Mouse (Mus musculus): ENCODE results near the gene Fastk. TPM values are rescaled to one million over a fixed set of nuclear protein-coding genes. Genes with fewer than 3 reads are reported as not detected.
A peak's percentile ranks its signal among the peaks of the same experiment; 100 is the strongest.
"Not testable (repeated sequence)": the region's sequence is repeated elsewhere in the genome, so short reads cannot be mapped to it uniquely, and the experiment has no call there.

Fastk gene
- polyA plus RNA-seq, 1 experiment from 2014 or later: 49.3 TPM

- Histone ChIP-seq H3K27ac (replicated peaks) (no peak overlapping the region), H3K4me3 (replicated peaks) (no peak overlapping the region), H3K9me3 (replicated peaks) (no peaks in the 10 kb centered on the region), H3K9ac (no peak overlapping the region), H3K27me3 (no peaks in the 10 kb centered on the region), H3K4me1 (replicated peaks) (peaks cover 16% of the 10 kb centered on the region), H3K4me2 (no peak overlapping the region), H3K36me3 (replicated peaks) (peaks cover 16% of the 10 kb centered on the region)
- WGBS (ENCODE audit: insufficient replicate concordance): 82% methylated on average over 5 of the region's 5 CpGs
- no peak for ATAC-seq (ENCODE audit: insufficient read depth)
Measured at GRCm38 (mm10) chr5:24400911-24401605, 44.0 kb downstream of the Fastk start.

GRCm38 (mm10) chr5:24400362-24400761 is 44.7 kb downstream of the Fastk start:
- no peak for ATAC-seq (ENCODE audit: insufficient read depth)

GRCm38 (mm10) chr5:24399686-24400085 is 45.4 kb downstream of the Fastk start:
- Histone ChIP-seq H3K27ac (replicated peaks) (no peak overlapping the region), H3K4me1 (replicated peaks) (peaks cover 19% of the 10 kb centered on the region), H3K36me3 (replicated peaks) (peaks cover 16% of the 10 kb centered on the region), H3K4me2 (no peak overlapping the region), H3K4me3 (replicated peaks) (no peak overlapping the region), H3K9ac (no peak overlapping the region), H3K27me3 (no peaks in the 10 kb centered on the region), H3K9me3 (replicated peaks) (no peaks in the 10 kb centered on the region)
- 81% methylated on average over 10 of the region's 10 CpGs for WGBS (ENCODE audit: insufficient replicate concordance)
- ATAC-seq (ENCODE audit: insufficient read depth): no peak

More at GRCm38 (mm10) chr5:24400362-24400761, 44.7 kb downstream of the Fastk start:
- H3K27me3 ChIP-seq: no peaks in the 10 kb centered on the region
- H3K4me1 ChIP-seq (replicated peaks): peaks cover 18% of the 10 kb centered on the region
- H3K4me2 ChIP-seq: no peak overlapping the region
- peaks cover 16% of the 10 kb centered on the region for H3K36me3 ChIP-seq (replicated peaks)
- 73% methylated on average over 11 of the region's 11 CpGs for WGBS (ENCODE audit: insufficient replicate concordance)
- H3K4me3 ChIP-seq (replicated peaks): no peak overlapping the region
- no peak overlapping the region for H3K9ac ChIP-seq
- no peak overlapping the region for H3K27ac ChIP-seq (replicated peaks)
- no peaks in the 10 kb centered on the region for H3K9me3 ChIP-seq (replicated peaks)

GRCm38 (mm10) chr5:24396254-24396653 is 48.8 kb downstream of the Fastk start:
- not testable (repeated sequence) for ATAC-seq (ENCODE audit: insufficient read depth); H3K4me2 ChIP-seq; H3K27ac ChIP-seq (replicated peaks); H3K9me3 ChIP-seq (replicated peaks); H3K27me3 ChIP-seq; H3K9ac ChIP-seq; H3K36me3 ChIP-seq (replicated peaks); H3K4me3 ChIP-seq (replicated peaks)
- 74% methylated on average over 6 of the region's 6 CpGs for WGBS (ENCODE audit: insufficient replicate concordance)
- peaks cover 29% of the 10 kb centered on the region for H3K4me1 ChIP-seq (replicated peaks)

GRCm38 (mm10) chr5:24394165-24394894 is 50.8 kb downstream of the Fastk start:
- WGBS (ENCODE audit: insufficient replicate concordance): 1% methylated on average over 36 of the region's 36 CpGs

GRCm38 (mm10) chr5:24393392-24393997 is 51.6 kb downstream of the Fastk start, which contains the start of gene Abcb8:
Gene Abcb8 (plus strand): TSS chr5:24393663.
- no peak for ATAC-seq (ENCODE audit: insufficient read depth)
- Histone ChIP-seq H3K36me3 (replicated peaks) (no peaks in the 10 kb centered on the region), H3K9me3 (replicated peaks) (no peaks in the 10 kb centered on the region), H3K9ac (peak within 1 kb of the TSS; percentile 58), H3K4me1 (replicated peaks) (peaks cover 42% of the 10 kb centered on the region), H3K27ac (replicated peaks) (peak within 1 kb of the TSS; percentile 78), H3K27me3 (peaks cover 8% of the 10 kb centered on the region), H3K4me2 (peak within 1 kb of the TSS; percentile 77), H3K4me3 (replicated peaks) (peak within 1 kb of the TSS; percentile 71)
- WGBS (ENCODE audit: insufficient replicate concordance): 12% methylated on average over 7 of the region's 7 CpGs

More at GRCm38 (mm10) chr5:24394165-24394894, 50.8 kb downstream of the Fastk start:
- Histone ChIP-seq H3K4me3 (replicated peaks) (peak overlapping the region; percentile 71), H3K4me1 (replicated peaks) (peaks cover 36% of the 10 kb centered on the region), H3K9me3 (replicated peaks) (no peaks in the 10 kb centered on the region), H3K27ac (replicated peaks) (peak overlapping the region; percentile 78), H3K27me3 (peaks cover under 1% of the 10 kb centered on the region; the same call in 1 of the 2 replicates), H3K9ac (peak overlapping the region; percentile 58), H3K36me3 (replicated peaks) (no peaks in the 10 kb centered on the region), H3K4me2 (peak overlapping the region; percentile 77)
- peak; percentile 96 for ATAC-seq (ENCODE audit: insufficient read depth)

- Histone ChIP-seq H3K9ac (no peak overlapping the region), H3K4me1 (replicated peaks) (peaks cover 48% of the 10 kb centered on the region), H3K4me3 (replicated peaks) (no peak overlapping the region), H3K4me2 (no peak overlapping the region), H3K27me3 (peaks cover 16% of the 10 kb centered on the region), H3K27ac (replicated peaks) (no peak overlapping the region), H3K9me3 (replicated peaks) (no peaks in the 10 kb centered on the region), H3K36me3 (replicated peaks) (no peaks in the 10 kb centered on the region)
- 65% methylated on average over 7 of the region's 7 CpGs for WGBS (ENCODE audit: insufficient replicate concordance)
- no peak for ATAC-seq (ENCODE audit: insufficient read depth)
Measured at GRCm38 (mm10) chr5:24392724-24393123, 52.4 kb downstream of the Fastk start.

- Histone ChIP-seq H3K4me2 (no peak within 1 kb of the TSS), H3K27ac (replicated peaks) (no peak within 1 kb of the TSS), H3K27me3 (peaks cover 25% of the 10 kb centered on the region), H3K9me3 (replicated peaks) (no peaks in the 10 kb centered on the region), H3K9ac (no peak within 1 kb of the TSS), H3K36me3 (replicated peaks) (no peaks in the 10 kb centered on the region), H3K4me3 (replicated peaks) (no peak within 1 kb of the TSS), H3K4me1 (replicated peaks) (peaks cover 54% of the 10 kb centered on the region)
- WGBS (ENCODE audit: insufficient replicate concordance): 74% methylated on average over 7 of the region's 7 CpGs
- no peak for ATAC-seq (ENCODE audit: insufficient read depth)
Measured at GRCm38 (mm10) chr5:24391864-24392263, 53.2 kb downstream of the Fastk start, which contains the start of gene Atg9b. Gene Atg9b (minus strand): TSS chr5:24392143.

- WGBS (ENCODE audit: insufficient replicate concordance): 64% methylated on average over 4 of the region's 4 CpGs
- ATAC-seq (ENCODE audit: insufficient read depth): no peak
- Histone ChIP-seq H3K9me3 (replicated peaks) (no peaks in the 10 kb centered on the region), H3K27me3 (peaks cover 47% of the 10 kb centered on the region), H3K4me3 (replicated peaks) (no peak overlapping the region), H3K36me3 (replicated peaks) (no peaks in the 10 kb centered on the region), H3K4me2 (no peak overlapping the region), H3K27ac (replicated peaks) (no peak overlapping the region), H3K4me1 (replicated peaks) (peaks cover 45% of the 10 kb centered on the region), H3K9ac (no peak overlapping the region)
Measured at GRCm38 (mm10) chr5:24389658-24390020, 55.4 kb downstream of the Fastk start.

- H3K9me3 ChIP-seq (replicated peaks): no peaks in the 10 kb centered on the region
- peaks cover 50% of the 10 kb centered on the region for H3K27me3 ChIP-seq
- H3K4me2 ChIP-seq: no peak overlapping the region; the same call in 1 of the 2 replicates
- H3K9ac ChIP-seq: no peak overlapping the region
- ATAC-seq (ENCODE audit: insufficient read depth): no peak
- no peak overlapping the region for H3K27ac ChIP-seq (replicated peaks)
- H3K36me3 ChIP-seq (replicated peaks): no peaks in the 10 kb centered on the region
- 43% methylated on average over 7 of the region's 7 CpGs for WGBS (ENCODE audit: insufficient replicate concordance)
- H3K4me1 ChIP-seq (replicated peaks): peaks cover 49% of the 10 kb centered on the region
- H3K4me3 ChIP-seq (replicated peaks): no peak overlapping the region
Measured at GRCm38 (mm10) chr5:24389011-24389657, 56.0 kb downstream of the Fastk start.

All from liver, embryonic 15.5 days (tissue).